Mouse (Mus musculus) layer of hippocampus, postnatal 14 days (tissue): Measurements from ENCODE around the gene 4933402N03Rik. TPM values are rescaled to one million over a fixed set of nuclear protein-coding genes. Genes with fewer than 3 reads are reported as not detected.

Experiments used
- DNase-seq, 2 experiments: peaks; one replicate each; pipeline ENCODE4 v3.0.0; 2021 to 2022; ENCODE audit warnings: low spot score in 2 of 2, mixed read lengths in 1 of 2
- long read RNA-seq, 2 experiments: library from polyadenylated mRNA; stranded (forward); transcript quantifications; one replicate each; pipeline ENCODE4 v2.0.0; 2021
- total RNA-seq, 2 experiments: library from RNA; stranded (reverse); gene quantifications; 2 replicates each; pipeline ENCODE4 v1.2.3; 2021

The 4933402N03Rik gene
- total RNA-seq, result not detected
- long read RNA-seq, experiment 1, result 0 reads
- long read RNA-seq, experiment 2, result 0 reads

DNA sequence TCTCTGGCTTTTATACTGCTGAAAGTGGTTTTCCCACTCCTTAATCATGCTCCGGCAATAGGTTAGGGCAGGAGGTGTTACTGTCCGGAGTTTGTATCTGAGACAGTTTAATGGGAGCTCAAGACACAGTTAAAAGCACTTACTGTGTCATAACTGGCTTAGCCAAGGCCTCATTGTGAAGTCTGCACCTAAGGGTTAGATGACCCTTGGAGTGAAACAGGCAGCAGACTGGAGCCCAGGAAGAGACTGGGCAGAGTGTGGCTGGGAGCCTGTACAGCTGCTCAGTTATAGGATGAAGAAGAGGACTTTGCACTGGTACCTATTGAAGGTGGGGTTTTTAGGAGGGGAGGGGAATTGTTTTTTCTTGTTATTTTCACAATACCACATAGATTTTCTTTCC is at the start of gene 4933402N03Rik:
Gene 4933402N03Rik (minus strand): TSS at position 101 of the 400 bp plus-strand sequence.
- DNase-seq, result no peak

GRCm38 (mm10) chr7:131187996-131188395 is 41.9 kb upstream of the 4933402N03Rik start:
- DNase-seq, result no peak

DNA sequence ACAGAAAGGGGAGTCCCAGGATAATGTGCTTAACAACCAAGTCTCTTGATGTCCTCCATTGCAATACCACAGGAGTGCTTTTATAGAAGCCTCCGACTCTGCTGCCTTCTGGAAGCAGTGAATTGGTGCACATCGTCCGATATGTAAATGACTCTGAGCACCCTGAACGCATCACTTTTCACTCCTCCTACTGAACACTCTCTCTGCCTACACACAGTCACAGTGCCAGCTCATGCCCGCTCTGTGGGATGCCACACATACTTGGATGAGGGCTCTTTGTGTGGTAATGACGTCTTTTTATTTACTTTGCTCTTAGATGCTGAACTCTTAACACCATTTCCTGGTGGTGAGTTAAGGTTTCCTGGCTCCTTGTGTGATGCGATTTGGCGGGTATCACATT is 40.9 kb upstream of the 4933402N03Rik start:
- peak in 1 of 2 experiments; percentile 13 for DNase-seq

DNA sequence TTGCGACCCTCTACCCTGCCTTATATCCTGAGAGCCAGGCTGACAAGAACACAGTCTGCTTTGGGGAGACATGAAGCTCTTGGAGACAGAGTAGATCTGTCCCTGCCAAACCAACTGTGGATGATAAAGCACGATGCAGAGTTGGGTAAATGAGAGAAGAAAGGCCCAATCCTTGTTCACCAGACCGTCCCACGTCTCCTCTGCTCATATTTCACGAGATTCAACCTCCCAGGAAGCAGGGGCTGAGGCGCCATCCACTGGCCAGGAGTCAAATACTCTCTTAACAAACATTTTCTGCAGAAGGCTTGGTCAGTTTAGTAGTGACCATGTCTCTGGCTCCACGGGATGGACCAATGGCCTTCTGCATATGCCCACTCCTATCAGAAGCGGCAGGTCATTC is 38.2 kb upstream of the 4933402N03Rik start:
- no peak for DNase-seq

DNA sequence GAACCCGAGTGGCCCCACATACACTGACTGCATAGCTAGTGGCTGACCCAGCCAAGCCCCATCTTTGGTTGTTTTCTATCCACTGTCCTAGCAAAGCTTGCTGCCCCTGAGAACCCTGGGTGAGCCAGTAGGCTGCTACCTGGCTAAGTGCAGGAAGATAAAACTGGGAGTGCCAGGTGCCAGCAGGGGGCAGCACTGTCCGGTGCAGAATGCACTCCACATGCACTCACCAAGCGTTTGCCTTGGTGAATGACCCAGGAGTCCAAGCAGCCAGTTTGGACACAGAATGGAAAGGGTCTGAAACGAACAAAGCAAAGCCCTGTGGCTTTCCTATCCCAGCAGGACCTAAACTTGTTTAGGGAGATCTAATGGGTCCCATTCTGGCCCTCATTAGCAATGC is 36.6 kb upstream of the 4933402N03Rik start:
- no peak for DNase-seq

- peak in 1 of 2 experiments; percentile 8 for DNase-seq
Measured at GRCm38 (mm10) chr7:131174121-131174520, 28.0 kb upstream of the 4933402N03Rik start, which contains the start of gene 5430419D17Rik. Gene 5430419D17Rik (plus strand): TSS chr7:131174402.

DNA sequence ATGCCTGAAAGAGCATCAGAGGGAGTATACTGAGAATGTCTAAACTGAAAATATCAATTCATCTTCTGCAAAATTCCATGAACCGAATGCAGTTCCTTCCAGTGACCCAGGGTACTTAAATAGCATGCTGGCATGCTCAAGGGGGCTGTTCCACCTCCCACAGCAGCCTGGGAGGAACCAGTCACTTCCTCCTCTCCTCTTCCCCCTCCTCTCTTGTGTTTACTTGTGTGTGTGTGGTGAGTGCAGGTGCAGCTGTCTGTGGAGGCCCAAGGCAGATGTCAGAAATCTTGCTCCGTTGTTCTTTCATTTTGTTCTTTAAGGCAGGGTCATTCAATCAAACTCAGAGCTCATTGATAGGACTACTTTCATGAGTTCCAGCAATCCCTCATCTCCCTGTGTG is 23.0 kb upstream of the 4933402N03Rik start:
- DNase-seq, result no peak

DNA sequence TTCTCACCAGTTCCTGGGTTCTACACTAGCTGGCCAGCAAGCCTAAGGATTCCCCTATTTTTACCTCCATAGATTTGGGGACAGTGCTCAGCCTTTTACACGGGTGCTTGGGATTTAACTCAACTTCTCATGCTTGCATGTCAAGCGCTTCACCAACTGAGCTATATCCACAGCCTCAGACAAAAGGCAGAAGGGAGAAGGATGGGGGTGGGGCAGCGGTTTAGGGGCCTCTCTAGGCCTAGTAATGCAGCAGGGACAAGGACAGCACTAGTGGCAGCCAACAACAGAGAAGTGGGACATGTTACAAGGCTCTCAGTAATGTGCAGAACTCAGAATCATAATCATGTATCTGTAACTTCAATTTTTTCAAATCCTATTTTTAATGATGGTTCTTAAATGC is 21.7 kb upstream of the 4933402N03Rik start:
- DNase-seq, result no peak

- no peak for DNase-seq
Measured at GRCm38 (mm10) chr7:131162251-131162650, 16.1 kb upstream of the 4933402N03Rik start.

DNA sequence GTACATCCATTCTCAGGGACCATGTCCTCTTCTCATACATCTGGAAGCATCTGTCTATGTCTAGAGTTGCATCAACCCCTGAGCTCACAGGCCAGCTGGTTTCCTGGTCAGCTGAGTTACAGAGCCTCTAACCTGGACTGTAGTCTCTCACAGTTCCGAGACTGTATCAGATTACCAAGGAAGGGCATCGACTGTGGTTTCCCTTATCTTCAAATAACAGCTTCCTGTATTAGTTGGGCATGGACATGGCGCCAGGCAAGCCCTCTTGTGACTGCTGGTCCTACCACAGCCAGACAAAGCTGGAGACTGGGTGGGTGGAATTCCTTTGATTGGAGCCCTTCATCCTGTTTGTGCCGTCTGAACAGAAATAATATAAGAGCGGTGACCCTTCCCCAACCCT is 6.9 kb upstream of the 4933402N03Rik start:
- no peak for DNase-seq

- no peak for DNase-seq
Measured at GRCm38 (mm10) chr7:131150179-131150578, 4.1 kb upstream of the 4933402N03Rik start.

- no peak for DNase-seq
Measured at GRCm38 (mm10) chr7:131133181-131133580, 12.9 kb downstream of the 4933402N03Rik start.

DNA sequence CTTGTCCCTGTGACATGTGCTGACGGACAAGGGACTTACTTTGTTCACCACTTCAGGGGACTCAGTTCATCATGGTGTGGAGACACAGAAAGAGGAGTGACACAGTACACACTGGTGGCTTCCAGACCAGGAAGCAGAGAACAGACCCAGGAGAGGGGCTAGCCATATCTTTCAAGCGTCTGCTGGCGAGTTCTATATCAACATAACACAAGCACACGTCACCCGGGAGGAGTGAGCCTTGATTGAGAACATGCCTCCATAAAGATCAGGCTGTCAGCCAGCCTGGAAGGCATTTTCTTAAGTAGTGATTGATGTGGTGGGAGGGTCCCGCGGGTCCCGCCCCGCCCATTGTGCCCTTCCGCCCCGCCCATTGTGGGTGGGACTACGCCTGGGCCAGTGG is 16.1 kb downstream of the 4933402N03Rik start:
- no peak for DNase-seq

DNA sequence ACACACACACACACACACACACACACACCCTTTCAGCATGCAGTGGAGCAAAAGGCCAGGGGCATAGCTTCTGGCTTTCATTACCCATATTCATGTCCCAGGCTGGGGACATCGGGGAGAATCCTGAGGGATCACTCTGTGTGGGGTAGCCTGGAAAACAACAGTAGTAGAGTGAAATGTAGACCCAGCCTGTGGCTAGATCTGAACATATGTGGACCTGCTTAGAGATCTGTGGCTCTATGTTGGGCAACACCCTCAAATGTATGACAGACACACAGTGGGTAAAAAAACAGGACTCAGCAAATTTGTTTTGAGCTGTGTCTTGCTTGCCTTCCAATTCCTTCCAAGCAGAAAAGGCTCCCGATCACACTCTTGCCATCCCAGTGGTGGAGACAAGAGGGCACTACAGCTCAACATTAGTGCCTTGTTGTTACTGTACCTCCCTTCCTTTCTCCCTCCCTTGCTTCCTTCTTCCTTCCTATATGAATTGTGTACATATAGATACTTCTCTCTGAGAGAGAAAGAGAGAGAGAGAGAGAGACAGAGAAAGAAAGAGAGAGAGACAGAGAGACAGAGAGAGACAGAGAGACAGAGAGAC is 23.8 kb downstream of the 4933402N03Rik start:
- peak in 1 of 2 experiments; percentile 22 for DNase-seq

DNA sequence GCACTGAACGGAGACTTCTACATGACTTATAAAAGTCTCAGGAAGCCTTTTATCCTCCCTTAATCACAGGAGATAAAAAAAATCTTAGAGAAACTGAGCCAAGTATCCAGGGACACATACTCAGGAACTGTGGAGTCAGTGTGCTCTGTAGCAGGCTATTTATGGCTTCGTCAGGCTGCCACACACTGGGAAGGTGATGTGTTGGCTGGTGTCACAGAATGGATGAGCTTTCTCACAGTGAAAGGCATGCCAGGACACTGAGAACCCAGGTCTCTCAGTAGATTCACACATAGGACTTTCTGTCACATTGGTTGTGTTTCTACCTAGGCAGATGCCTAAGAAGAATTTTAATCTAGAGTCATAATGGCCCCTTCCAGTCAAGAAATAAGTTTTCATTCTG is 31.7 kb downstream of the 4933402N03Rik start:
- no peak for DNase-seq

DNA sequence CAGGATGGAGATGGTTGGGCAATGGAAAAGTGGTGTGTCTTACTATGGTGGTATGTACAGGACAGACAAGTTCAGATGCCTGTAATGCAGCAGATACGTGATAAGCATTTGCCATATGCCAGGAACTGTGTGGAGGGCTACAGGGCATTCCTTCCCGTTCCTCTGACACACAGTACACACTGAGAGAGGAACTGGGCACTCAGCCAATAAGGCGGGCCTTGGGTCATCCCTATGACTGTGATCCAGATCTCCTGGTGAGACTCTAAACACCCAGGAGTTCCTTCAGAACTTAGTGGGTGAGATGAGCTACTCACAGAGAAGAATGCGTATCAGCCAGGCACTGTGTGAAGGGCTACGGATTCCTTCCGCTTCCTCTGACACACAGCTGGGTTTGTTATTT is 32.4 kb downstream of the 4933402N03Rik start:
- no peak for DNase-seq

GRCm38 (mm10) chr7:131112486-131112885 is 33.6 kb downstream of the 4933402N03Rik start:
- peak; percentile 56 to 77 for DNase-seq

Other genes starting within 250 kb of the 4933402N03Rik start
- 100 to 1,000 TPM; 304 to 349 TPM for gene Htra1, start 210.2 kb downstream of the 4933402N03Rik start, total RNA-seq
- not detected for gene Dmbt1, start 114.3 kb downstream of the 4933402N03Rik start, total RNA-seq
- gene 5430419D17Rik, start 28.1 kb upstream of the 4933402N03Rik start, total RNA-seq, result not detected
- under 1 TPM; 0.17 to 0.28 TPM for gene Cuzd1, start 176.0 kb upstream of the 4933402N03Rik start, total RNA-seq
- gene Fam24b, start 183.2 kb upstream of the 4933402N03Rik start, total RNA-seq, result not detected
- gene Fam24a, start 187.6 kb upstream of the 4933402N03Rik start, total RNA-seq, result not detected
- gene 2310057M21Rik, start 216.4 kb upstream of the 4933402N03Rik start, total RNA-seq, result 10 to 100 TPM; 30.5 to 31.0 TPM
- gene Pstk, start 224.8 kb upstream of the 4933402N03Rik start, total RNA-seq, result 10 to 100 TPM; 42.2 to 51.4 TPM